Mouse (Mus musculus): Measurements from ENCODE around the gene Parn. TPM values are rescaled to one million over a fixed set of nuclear protein-coding genes. Genes with fewer than 3 reads are reported as not detected.
"Not testable (repeated sequence)": the region's sequence is repeated elsewhere in the genome, so short reads cannot be mapped to it uniquely, and the experiment has no call there.

The Parn gene
- total RNA-seq (2021) = 10 to 100 TPM; 23.2 to 24.1 TPM

DNA sequence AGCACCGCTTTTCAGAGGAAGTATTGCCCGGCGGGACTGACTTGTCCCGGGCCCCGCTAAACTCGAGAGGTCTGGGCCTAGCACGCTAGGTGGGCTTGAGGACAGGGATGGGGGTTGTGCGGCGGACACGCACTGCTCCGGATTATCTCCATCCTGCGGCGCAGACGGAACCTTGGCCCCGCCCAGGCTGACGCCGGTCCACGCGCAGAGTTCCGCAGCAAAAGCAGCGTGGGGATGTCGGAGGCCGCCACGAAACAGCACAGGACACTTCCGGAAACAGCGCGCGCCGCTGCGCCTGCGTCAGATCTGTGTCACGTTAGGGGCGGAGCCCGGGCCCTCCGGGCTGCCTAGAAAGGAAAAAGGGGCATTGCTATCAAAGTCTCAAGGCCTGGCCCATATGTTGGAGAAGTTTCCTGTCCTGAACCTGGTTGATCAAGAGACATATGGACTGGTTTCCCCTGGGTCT is at the start of gene Parn:
TSS of gene Parn (minus strand) at position 293 of the 466 bp plus-strand sequence.
- intact Hi-C loops (cut with DNase I) = no loop called here
- peak; percentile 95 to 97 for DNase-seq (ENCODE audit: low spot score in 2 of 2)

DNA sequence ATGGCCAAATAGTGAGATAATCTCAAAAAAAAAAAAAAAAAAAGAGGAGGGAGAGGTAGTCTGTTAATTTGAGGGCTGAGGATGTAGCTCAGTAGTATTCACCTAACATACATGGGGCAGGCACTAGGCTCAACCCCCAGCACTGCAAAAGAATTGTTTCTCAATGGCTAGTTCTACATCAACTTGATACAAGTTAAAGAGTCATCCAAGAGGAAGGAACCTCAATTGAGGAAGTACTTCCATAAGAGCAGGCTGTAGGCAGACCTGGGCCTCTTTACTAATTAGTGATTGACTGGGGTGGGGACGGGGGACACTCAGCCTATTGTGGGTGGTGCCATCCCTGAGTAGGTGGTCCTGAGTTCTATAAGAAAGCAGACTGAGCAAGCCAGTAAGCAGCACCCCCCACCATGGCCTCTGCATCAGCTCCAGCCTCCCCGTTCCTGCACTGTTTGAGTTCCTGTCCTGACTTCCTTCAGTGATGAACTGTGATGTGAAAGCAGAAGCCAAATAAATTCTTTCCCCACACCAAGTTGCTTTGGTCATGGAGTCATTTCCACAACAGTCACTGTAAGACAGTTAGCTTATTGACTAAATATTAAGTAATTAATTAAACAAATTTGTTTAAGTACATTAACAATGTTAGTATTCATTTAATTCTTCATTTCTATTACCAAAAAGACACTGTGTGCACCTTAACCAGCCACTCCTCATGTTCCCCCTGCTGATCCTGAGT is 49.0 kb upstream of the Parn start:
- intact Hi-C loops (cut with DNase I) = no loop called here

DNA sequence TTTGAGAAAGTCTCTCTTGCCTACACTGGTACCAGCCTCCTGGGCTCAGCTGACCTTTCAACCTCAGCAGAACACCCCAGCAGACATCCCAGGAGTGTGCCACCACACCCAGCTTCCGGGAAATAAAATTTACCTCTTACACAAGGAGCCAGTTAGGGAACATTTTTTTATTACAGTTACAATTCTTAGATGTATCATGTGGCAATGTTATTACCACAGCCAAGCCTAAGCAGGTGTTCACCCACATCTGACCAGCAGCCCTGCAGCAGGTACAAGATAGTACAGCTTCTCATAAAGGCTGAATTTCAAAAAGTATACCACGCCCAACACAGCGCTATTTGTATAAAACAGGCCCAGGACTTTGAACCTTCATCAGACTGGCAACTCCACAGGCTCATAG is 46.9 kb upstream of the Parn start:
- intact Hi-C loops (cut with DNase I) = no loop called here
- DNase-seq (ENCODE audit: low spot score in 2 of 2) = no peak

More for the DNA sequence above, 49.0 kb upstream of the Parn start:
- DNase-seq (ENCODE audit: low spot score in 2 of 2) = no peak

GRCm38 (mm10) chr16:13704676-13705075 is 36.7 kb upstream of the Parn start:
- intact Hi-C loops (cut with DNase I) = no loop called here
- no peak for DNase-seq (ENCODE audit: low spot score in 2 of 2)

GRCm38 (mm10) chr16:13702184-13702583 is 34.2 kb upstream of the Parn start:
- no peak for DNase-seq (ENCODE audit: low spot score in 2 of 2)
- intact Hi-C loops (cut with DNase I) = no loop called here

- DNase-seq (ENCODE audit: low spot score in 2 of 2) = no peak
- intact Hi-C loops (cut with DNase I) = no loop called here
Measured at GRCm38 (mm10) chr16:13698998-13699397, 31.0 kb upstream of the Parn start.

DNA sequence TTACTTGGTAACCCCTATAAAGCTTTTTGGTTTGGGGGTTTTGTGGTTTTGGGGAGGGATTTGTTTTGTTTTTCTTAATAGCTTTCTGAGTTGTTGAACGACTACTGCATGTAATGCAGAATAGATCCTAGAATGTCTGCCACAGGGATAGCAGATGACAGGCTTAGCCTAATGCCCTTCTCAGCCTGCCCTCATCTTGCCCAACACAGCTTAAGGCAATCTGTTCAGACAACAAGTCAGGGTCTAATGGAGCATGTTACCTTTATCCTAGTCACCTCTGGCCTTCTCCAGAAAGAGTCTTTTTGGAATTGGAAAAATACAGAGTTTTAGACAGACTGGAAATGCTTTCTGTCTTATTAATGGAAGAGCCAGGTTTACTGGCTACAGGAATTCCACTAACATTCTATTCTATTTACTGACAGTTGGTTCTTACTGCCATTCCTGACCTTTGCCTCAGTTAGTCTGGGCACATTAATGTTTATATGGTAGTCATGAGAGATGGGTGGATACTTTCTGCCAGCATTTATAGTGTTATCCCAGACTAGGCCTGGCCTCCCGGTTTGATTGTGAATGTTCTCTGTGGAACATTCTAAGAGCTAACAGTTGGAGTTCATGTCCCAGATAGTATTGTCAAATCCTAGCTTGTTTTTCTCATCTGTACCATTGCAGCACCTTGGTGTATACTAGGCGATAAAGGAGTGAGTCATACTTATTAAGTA is 10.8 kb upstream of the Parn start:
- no peak for DNase-seq (ENCODE audit: low spot score in 2 of 2)
- intact Hi-C loops (cut with DNase I) = no loop called here

- no peak for DNase-seq (ENCODE audit: low spot score in 2 of 2)
- intact Hi-C loops (cut with DNase I) = no loop called here
Measured at GRCm38 (mm10) chr16:13674511-13674910, 6.5 kb upstream of the Parn start.

GRCm38 (mm10) chr16:13673114-13673513 is 5.1 kb upstream of the Parn start:
- intact Hi-C loops (cut with DNase I) = no loop called here
- DNase-seq (ENCODE audit: low spot score in 2 of 2) = no peak

GRCm38 (mm10) chr16:13672386-13672898 is 4.5 kb upstream of the Parn start:
- intact Hi-C loops (cut with DNase I) = no loop called here
- peak; percentile 8 for DNase-seq (ENCODE audit: low spot score in 2 of 2)

DNA sequence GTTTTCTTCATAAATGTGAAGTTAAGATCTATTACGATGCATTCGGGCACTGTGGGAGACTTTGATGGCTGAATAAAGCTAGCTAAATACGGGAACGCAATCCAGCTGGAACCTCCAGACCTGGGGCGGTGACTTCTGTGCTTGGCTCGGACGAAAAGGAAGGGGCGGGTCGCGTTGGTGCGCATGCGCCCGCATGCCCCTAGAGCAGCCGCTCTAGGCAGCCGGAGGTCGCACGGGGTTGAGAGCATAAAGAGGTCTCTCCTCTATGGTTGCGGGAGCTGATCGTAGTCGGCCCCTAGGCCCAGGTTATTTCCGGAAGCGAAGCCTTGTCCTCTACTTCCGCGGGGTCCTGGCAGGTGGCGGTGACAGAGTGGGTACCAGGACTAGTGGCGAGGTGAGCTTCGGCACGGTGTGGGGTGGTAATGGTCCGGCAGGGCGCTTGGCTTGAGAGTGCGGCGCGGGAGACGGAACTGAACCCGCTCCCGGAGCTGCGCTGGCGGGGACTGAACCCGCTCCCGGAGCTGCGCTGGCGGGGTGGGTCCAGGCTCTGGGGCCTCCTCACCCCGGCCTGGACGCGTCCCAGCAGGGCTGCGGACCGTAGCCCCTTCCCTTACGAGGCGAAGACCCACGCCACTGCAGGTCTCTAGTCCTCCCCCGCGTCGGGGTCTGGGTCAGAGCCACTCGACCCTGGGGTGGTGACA is 3.9 kb upstream of the Parn start, which contains the start of the genes Bfar and 3110001I22Rik:
TSS of gene Bfar (plus strand) at position 174 of the 701 bp plus-strand sequence.
TSS of gene 3110001I22Rik (plus strand) at position 245 of the 701 bp plus-strand sequence.
- intact Hi-C loops (cut with DNase I) = no loop called here
- peak; percentile 88 to 90 for DNase-seq (ENCODE audit: low spot score in 2 of 2)

GRCm38 (mm10) chr16:13670896-13671295 is 2.9 kb upstream of the Parn start:
- DNase-seq (ENCODE audit: low spot score in 2 of 2); intact Hi-C loops (cut with DNase I): not testable (repeated sequence)

DNA sequence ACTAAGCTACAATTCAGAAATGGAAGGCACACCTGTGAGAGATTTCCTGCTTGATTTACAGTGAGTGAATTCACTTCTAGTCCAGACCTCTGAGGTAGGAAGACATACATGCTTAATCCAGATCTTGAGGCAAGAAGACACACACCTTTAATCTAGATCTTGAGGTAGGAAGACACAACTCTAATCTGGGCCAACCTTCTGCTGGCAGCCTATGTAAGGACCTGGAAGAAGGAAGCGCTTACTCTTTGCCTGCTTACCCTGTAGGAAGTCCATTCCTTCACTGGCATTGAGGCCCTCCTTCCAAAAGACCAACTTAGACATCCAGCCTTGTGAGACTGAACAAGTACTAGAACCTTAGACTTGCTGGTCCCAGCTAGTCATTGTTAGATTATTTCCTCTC is 1.3 kb upstream of the Parn start:
- no peak for DNase-seq (ENCODE audit: low spot score in 2 of 2)
- intact Hi-C loops (cut with DNase I) = no loop called here

DNA sequence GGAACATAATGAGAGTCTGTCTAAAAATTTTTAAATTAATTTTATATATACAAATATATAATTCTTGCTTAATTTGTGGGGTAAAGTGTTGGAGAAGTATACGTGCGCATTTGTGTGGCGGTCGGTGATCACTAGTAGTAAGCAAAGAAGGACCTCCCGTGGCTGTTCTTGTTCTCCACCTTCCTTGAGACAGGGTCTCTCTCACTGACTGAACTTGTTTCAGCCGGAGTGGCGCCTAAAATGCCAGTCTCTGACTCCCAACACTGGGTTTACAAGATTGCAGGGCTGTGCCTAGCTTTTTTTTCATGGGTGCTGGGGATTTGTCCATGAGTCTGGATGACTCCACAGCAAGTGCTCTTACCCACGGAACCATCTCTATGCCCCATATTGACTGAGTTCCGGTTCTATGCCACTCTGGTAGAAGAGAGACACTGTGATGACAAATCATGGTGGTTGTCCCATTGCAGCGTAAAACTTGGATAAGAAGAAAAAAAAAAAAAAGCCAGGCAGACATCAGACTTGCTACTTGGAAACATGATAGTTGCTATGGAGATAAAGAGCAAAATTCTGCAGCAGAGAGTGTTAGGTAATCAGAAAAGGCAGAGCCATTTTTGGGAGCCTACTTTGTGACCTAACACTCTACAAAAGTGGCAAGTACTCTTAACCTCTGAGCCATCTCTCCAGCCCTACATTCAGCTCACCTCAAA is 585 bp upstream of the Parn start:
- no peak for DNase-seq (ENCODE audit: low spot score in 2 of 2)
- intact Hi-C loops (cut with DNase I) = no loop called here

- intact Hi-C loops (cut with DNase I) = no loop called here
- DNase-seq (ENCODE audit: low spot score in 2 of 2) = no peak
Measured at GRCm38 (mm10) chr16:13660736-13661135, 7.2 kb downstream of the Parn start.

- no peak for DNase-seq (ENCODE audit: low spot score in 2 of 2)
- intact Hi-C loops (cut with DNase I) = no loop called here
Measured at GRCm38 (mm10) chr16:13658886-13659285, 9.1 kb downstream of the Parn start.

GRCm38 (mm10) chr16:13645930-13646329 is 22.0 kb downstream of the Parn start:
- intact Hi-C loops (cut with DNase I) = no loop called here
- no peak for DNase-seq (ENCODE audit: low spot score in 2 of 2)

GRCm38 (mm10) chr16:13644474-13644873 is 23.5 kb downstream of the Parn start:
- intact Hi-C loops (cut with DNase I) = no loop called here

GRCm38 (mm10) chr16:13640064-13640463 is 27.9 kb downstream of the Parn start:
- intact Hi-C loops (cut with DNase I) = no loop called here
- no peak for DNase-seq (ENCODE audit: low spot score in 2 of 2)

More at GRCm38 (mm10) chr16:13644474-13644873, 23.5 kb downstream of the Parn start:
- DNase-seq (ENCODE audit: low spot score in 2 of 2) = no peak

Data from left cerebral cortex, postnatal 36 days (tissue).